In the genomic region with DNA sequence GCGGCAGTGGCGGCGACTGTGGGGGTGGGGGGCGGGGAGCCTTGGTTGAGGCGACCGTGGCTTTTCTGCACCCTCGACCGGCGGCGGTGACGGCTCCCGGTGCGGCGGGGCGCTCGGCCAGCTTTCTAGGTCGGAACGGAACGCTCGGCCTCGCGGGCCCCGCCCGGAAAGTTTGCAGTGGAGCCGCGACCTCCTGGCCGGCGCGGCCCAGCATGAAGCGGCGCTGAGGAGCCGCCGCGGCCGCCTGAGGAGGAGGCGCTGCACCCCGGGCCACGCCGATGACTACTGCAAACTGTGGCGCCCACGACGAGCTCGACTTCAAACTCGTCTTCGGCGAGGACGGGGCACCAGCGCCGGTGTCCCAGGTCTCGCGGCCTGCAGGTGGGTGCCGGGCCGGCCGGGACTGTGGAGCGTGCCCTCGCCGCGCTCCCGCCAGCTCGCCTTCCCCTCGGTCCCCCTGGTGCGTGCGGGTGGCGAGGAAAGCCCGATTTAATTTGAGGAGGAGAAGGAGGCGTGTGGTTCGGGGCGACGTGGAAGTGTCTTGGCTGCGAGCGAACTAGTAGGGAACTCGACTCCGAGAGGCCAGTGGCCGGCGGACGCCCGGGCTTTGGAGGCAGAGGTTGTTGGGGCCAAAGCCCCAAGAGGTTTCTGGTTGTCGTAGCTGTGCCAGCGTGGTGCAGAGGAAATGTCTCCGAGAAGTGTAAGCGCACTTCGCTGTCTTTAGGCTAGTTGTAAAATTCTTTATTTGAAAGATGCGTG, we compare ENCODE assay signal across 9 mouse cellular contexts. TPM values are rescaled to one million over a fixed set of nuclear protein-coding genes. Genes with fewer than 3 reads are reported as not detected.
DNase-seq lines count a peak whose midpoint lies in the region; ATAC-seq and TF ChIP-seq lines count a peak whose summit lies in the region.
"Had no signal": no experiment of that assay in that cellular context is flagged by ENCODE, and none has a peak within 500 bp of the region (broad histone marks: within the 10 kb centered on the region; RNA-seq: fewer than 3 reads in every experiment).

No protein-coding gene starts in this region.

- no peaks in the 10 kb centered on the region for H3K36me3 ChIP-seq in C2C12 (ENCODE audit: control insufficient read depth, insufficient read depth)
- H3K36me3 ChIP-seq in limb, embryonic 10.5 days, result no peaks in the 10 kb centered on the region
- no peaks in the 10 kb centered on the region for H3K36me3 ChIP-seq in stomach, embryonic 15.5 days

- H3K4me3 ChIP-seq in C2C12 (ENCODE audit: insufficient read depth, poor library complexity, severe bottlenecking), result peak overlapping the region; percentile 71
- peak overlapping the region; percentile 97 for H3K4me3 ChIP-seq in limb, embryonic 10.5 days
- H3K4me3 ChIP-seq in stomach, embryonic 15.5 days (replicated peaks), result peak overlapping the region; percentile 80

- H3K9me3 ChIP-seq in limb, embryonic 10.5 days (replicated peaks), result no peaks in the 10 kb centered on the region
- no peaks in the 10 kb centered on the region for H3K9me3 ChIP-seq in stomach, embryonic 15.5 days

- DNase-seq in embryo, embryonic 10 days (ENCODE audit: low spot score), result peak; percentile 68
- no peak for DNase-seq in embryo, embryonic 9.5 days (ENCODE audit: extremely low spot score)
- DNase-seq in c-Kit-positive CD71-positive TER-119-positive erythroid progenitor cells, embryonic 14.5 days (ENCODE audit: low spot score), result peak; percentile 53
- DNase-seq in gastrocnemius, postnatal 10 days, result peak; percentile 66
- peak; percentile 79 for DNase-seq in limb, embryonic 10.5 days (ENCODE audit: low spot score)

- H3K9ac ChIP-seq in stomach, embryonic 15.5 days, result peak overlapping the region; percentile 58

- peak overlapping the region; percentile 51 for H3K4me2 ChIP-seq in stomach, embryonic 15.5 days

- peak overlapping the region; percentile 97 for H3K27ac ChIP-seq in limb, embryonic 10.5 days
- peak overlapping the region; percentile 91 for H3K27ac ChIP-seq in stomach, embryonic 15.5 days

- peak overlapping the region; percentile 74 for H3ac ChIP-seq in C2C12 (ENCODE audit: control insufficient read depth, insufficient read length, low read depth)

- peak; percentile 14; the same call in 1 of the 2 replicates for ATAC-seq in megakaryocyte-erythroid progenitor cell, adult 5-6 weeks (replicated peaks; ENCODE audit: low FRiP score, low TSS enrichment, poor library complexity, severe bottlenecking)
- ATAC-seq in stomach, embryonic 15.5 days (ENCODE audit: insufficient read depth, low FRiP score, low read depth), result peak; percentile 74

- WGBS in limb, embryonic 10.5 days, result under 1% methylated on average over 83 of the region's 83 CpGs
- under 1% methylated on average over 81 of the region's 83 CpGs for WGBS in stomach, embryonic 15.5 days

- no peaks in the 10 kb centered on the region for H3K27me3 ChIP-seq in C2C12 (ENCODE audit: control insufficient read depth, insufficient read depth, insufficient read length)
- no peaks in the 10 kb centered on the region for H3K27me3 ChIP-seq in limb, embryonic 10.5 days (ENCODE audit: low read depth, poor library complexity, severe bottlenecking)
- no peaks in the 10 kb centered on the region for H3K27me3 ChIP-seq in stomach, embryonic 15.5 days (replicated peaks)

- H3K79me2 ChIP-seq in C2C12 (ENCODE audit: control insufficient read depth, insufficient read depth), result peaks cover 53% of the 10 kb centered on the region

- H3K4me1 ChIP-seq in limb, embryonic 10.5 days, result peaks cover 24% of the 10 kb centered on the region
- H3K4me1 ChIP-seq in stomach, embryonic 15.5 days, result peaks cover 20% of the 10 kb centered on the region

- peaks cover 50% of the 10 kb centered on the region for H3K79me3 ChIP-seq in C2C12 (ENCODE audit: low read depth)

- TF ChIP-seq CTCF in C2C12 (IDR thresholded peaks at IDR 0.05; ENCODE audit: control insufficient read depth, insufficient read depth, insufficient read length), result no peak

TF ChIP-seq in C2C12, 6 proteins besides CTCF, POLR2A, EP300 and RAD21:
- TF ChIP-seq MYOG (IDR thresholded peaks at IDR 0.05; ENCODE audit: control insufficient read depth, extremely low read depth, insufficient read length) (no peak), FOSL1 (IDR thresholded peaks at IDR 0.05; ENCODE audit: insufficient read depth, low read length, poor library complexity, severe bottlenecking) (no peak), USF1 (IDR thresholded peaks at IDR 0.05; ENCODE audit: low read depth) (no peak), CEBPB (IDR thresholded peaks at IDR 0.05; ENCODE audit: low read depth) (no peak), MAX (IDR thresholded peaks at IDR 0.05) (no peak), MYOD1 (IDR thresholded peaks at IDR 0.05; ENCODE audit: control insufficient read depth, insufficient read length, low read depth) (no peak)

RNA-seq across cellular contexts. Expression of a gene that starts 1.2 kb away (rescaled TPM):
- 12.6 TPM for polyA plus RNA-seq in C2C12 (2012; fragmentation: generic; extraction: Trizol)
- total RNA-seq in gastrocnemius, postnatal 10 days (2021), result 10 to 100 TPM; 25.3 to 30.7 TPM
- 7.9 TPM in 2 replicates for polyA plus RNA-seq in limb, embryonic 10.5 days (2016; fragmentation: Nextera tagmentation; extraction: Ambion mirVana)
- total RNA-seq in megakaryocyte-erythroid progenitor cell, adult 5-6 weeks (2014; fragmentation: Nextera tagmentation), result 102 and 103 TPM in 2 replicates
- 35.0 and 35.3 TPM in 2 replicates for total RNA-seq in megakaryocyte-erythroid progenitor cell, adult 5-6 weeks (2017)
- polyA plus RNA-seq in stomach, embryonic 15.5 days (2015; fragmentation: Nextera tagmentation; extraction: Ambion mirVana), result 7.8 TPM in 2 replicates

RNA-seq across cellular contexts. Expression of a gene that starts 48.1 kb away (rescaled TPM):
- 15.0 TPM for polyA plus RNA-seq in C2C12 (2012; fragmentation: generic; extraction: Trizol)
- total RNA-seq in gastrocnemius, postnatal 10 days (2021), result 1 to 10 TPM; 8.0 to 8.4 TPM
- polyA plus RNA-seq in limb, embryonic 10.5 days (2016; fragmentation: Nextera tagmentation; extraction: Ambion mirVana), result 22.8 and 23.2 TPM in 2 replicates
- total RNA-seq in megakaryocyte-erythroid progenitor cell, adult 5-6 weeks (2014; fragmentation: Nextera tagmentation), result 11.6 and 18.3 TPM in 2 replicates
- 11.8 and 14.4 TPM in 2 replicates for total RNA-seq in megakaryocyte-erythroid progenitor cell, adult 5-6 weeks (2017)
- polyA plus RNA-seq in stomach, embryonic 15.5 days (2015; fragmentation: Nextera tagmentation; extraction: Ambion mirVana), result 14.9 and 15.3 TPM in 2 replicates

RNA-seq across cellular contexts. Expression of a gene that starts 54.0 kb away (rescaled TPM):
- 0.05 TPM for polyA plus RNA-seq in C2C12 (2012; fragmentation: generic; extraction: Trizol)
- total RNA-seq in gastrocnemius, postnatal 10 days (2021), result not detected
- 0.21 TPM in 1 of 2 replicates, not detected in the other for polyA plus RNA-seq in limb, embryonic 10.5 days (2016; fragmentation: Nextera tagmentation; extraction: Ambion mirVana)
- not detected in 2 replicates for total RNA-seq in megakaryocyte-erythroid progenitor cell, adult 5-6 weeks (2014; fragmentation: Nextera tagmentation)
- not detected in 2 replicates for total RNA-seq in megakaryocyte-erythroid progenitor cell, adult 5-6 weeks (2017)
- polyA plus RNA-seq in stomach, embryonic 15.5 days (2015; fragmentation: Nextera tagmentation; extraction: Ambion mirVana), result not detected in 2 replicates
- total RNA-seq: layer of hippocampus, postnatal 10 days had no signal
